Mouse (Mus musculus): ENCODE measurements around the gene Myh6.

- TF ChIP-seq TAL1 (IDR thresholded peaks at IDR 0.05; ENCODE audit: low read length): no peak
- no peak for TF ChIP-seq GATA1 (IDR thresholded peaks at IDR 0.05; ENCODE audit: low read length)
Measured at GRCm38 (mm10) chr14:55015767-55016111, 49.0 kb upstream of the Myh6 start.
